Mouse (Mus musculus) spleen, adult 12 weeks (tissue): ENCODE data around the gene Krtap24-1.

Experiments used
- DNase-seq: peaks from one replicate; pipeline ENCODE4 v3.0.0; 2022; ENCODE audit warnings: low spot score

Krtap24-1 gene

DNA sequence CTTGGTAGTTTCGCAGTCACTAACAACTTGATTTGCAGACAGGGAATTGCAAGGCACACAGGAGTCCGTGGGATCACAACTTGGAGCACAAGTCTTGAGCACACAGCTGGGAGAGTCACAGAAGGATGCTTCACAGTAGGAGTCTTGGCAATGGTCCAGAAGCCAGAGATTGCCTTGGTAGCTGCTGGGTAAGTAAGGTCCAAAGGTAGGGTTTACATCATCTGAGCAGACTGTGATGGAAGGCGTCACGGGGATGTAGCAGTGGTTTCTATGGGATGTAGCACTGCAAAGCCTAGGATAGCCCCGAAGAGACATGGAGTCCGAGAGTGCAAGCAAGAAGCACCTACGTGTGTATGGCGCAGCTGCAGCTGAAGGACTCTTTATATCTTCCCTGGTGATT lies at the start of gene Krtap24-1:
Krtap24-1 (minus strand) TSS at position 358 of the 400 bp plus-strand sequence.
- DNase-seq = no peak

GRCm38 (mm10) chr16:88657426-88657825 lies 45.3 kb upstream of the Krtap24-1 start:
- DNase-seq = no peak

DNA sequence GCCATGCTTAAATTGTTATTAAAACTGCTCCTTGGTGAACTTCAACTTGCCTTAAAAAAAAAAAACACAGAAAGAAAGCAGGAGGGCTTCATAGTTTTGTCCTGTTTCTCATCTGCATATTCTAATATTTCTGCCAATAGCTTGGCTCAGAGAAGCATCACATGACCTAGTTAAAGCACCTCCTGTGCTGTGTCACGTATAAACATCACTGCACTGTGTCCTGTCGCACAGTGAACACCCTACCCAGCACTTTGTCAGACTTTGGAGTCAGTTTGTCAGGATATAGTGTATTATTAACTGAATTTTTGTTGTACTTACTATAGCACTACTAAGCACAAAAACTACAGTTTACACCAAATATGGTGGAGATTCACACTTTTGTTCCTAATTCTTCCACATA lies 39.9 kb upstream of the Krtap24-1 start:
- no peak for DNase-seq

GRCm38 (mm10) chr16:88651082-88651481 lies 39.0 kb upstream of the Krtap24-1 start:
- DNase-seq = no peak

- no peak for DNase-seq
These were observed 35.3 kb upstream of the Krtap24-1 start, which contains the start of gene Krtap26-1 for GRCm38 (mm10) chr16:88647358-88647846. Krtap26-1 (minus strand) TSS chr16:88647796.

DNA sequence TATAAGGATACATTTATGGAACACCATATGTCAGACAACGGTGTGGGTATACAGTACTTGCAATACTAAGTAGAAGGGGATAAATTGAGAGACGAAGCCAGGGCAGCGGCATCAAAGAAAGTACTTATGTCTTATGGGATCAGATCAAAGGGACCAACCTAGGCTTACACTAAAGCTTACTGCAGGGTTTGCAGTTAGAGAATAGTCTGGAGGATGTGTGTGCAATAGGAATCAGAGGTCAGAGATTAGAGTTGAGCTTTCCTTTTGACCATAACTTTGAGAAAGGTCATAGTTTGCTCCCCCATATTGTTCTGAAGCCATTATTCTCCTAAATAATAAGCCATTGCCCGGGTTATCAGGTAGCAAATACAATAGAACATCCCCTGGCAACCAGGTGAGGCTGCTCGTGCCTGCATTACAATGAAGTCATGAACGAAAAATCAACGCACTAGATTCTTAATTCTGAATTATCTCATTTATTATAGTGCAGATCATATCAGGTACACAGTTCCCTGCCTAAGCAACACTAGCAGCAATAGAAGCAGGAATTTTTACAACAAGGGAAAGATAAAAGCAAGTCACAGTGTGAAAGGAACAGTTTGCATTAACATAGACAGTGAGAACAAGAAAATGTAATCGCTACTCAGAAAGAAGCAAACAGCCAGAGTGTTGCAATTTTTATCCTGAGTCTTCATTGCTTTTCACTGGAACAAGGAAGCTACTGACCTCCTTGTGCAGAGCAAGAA lies 34.5 kb upstream of the Krtap24-1 start:
- no peak for DNase-seq

- no peak for DNase-seq
These were observed 28.0 kb upstream of the Krtap24-1 start for GRCm38 (mm10) chr16:88640053-88640452.

- DNase-seq = no peak
These were observed 23.1 kb upstream of the Krtap24-1 start for GRCm38 (mm10) chr16:88635142-88635541.

GRCm38 (mm10) chr16:88631474-88631873 lies 19.4 kb upstream of the Krtap24-1 start:
- DNase-seq = no peak

- DNase-seq = no peak
These were observed 15.5 kb upstream of the Krtap24-1 start, which contains the start of gene 2310079G19Rik for GRCm38 (mm10) chr16:88627566-88627965. 2310079G19Rik (minus strand) TSS chr16:88627666.

GRCm38 (mm10) chr16:88612712-88613111 lies 633 bp upstream of the Krtap24-1 start:
- no peak for DNase-seq

GRCm38 (mm10) chr16:88604570-88604969 lies 7.5 kb downstream of the Krtap24-1 start:
- DNase-seq = no peak

GRCm38 (mm10) chr16:88602464-88602863 lies 9.6 kb downstream of the Krtap24-1 start:
- no peak for DNase-seq

DNA sequence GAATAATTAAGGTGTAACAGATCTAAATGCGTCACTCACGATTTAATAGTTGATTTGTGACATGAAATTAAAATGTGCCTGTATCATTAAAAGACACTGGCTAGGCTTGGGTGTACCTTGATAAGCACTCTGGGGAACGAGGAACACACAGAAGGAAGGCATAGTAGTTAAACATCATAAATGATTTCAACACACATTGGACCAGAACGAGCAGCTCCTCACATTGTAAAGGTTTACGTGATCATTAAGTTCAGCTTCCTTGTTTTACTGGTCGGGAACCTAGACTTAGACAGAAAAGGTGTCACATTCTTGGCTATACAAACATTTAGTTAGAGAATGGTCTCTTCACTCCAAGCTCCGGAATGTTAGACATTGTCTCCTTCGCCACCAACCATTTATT lies 11.8 kb downstream of the Krtap24-1 start:
- DNase-seq = no peak

DNA sequence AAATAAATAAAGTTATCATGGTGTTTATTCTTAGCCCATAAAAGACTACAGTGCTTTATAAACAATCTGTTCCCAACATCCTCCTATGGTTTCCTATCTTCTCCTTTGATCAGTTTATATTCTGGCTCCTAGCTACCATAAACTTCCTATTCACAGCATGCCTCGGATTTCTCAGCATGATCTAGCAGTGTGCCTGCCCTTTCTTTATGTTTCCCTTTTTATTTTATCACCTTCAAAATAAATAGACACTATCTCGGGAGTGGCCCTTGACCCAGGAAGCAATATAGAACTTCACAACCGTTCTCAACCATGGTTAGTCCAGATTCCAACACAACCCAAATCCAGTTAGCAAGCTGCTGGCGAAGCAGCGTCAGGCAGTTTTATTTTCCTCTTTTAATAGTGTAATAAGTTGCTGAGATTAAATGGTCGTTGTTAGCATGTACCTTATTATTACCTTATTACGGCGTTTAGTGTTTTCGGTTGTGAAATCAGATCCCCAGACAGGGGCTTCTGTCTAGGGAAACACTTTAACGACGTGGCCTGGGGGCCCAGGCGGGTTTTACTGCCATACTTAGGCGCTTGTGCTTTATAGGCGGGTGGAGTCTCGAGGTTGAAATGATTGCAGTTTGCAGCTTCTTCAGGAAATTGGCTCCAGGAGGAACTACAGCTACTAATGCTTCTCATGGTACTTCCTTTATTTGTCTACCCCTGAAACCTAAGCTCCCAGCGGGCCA lies 12.4 kb downstream of the Krtap24-1 start:
- DNase-seq = no peak

DNA sequence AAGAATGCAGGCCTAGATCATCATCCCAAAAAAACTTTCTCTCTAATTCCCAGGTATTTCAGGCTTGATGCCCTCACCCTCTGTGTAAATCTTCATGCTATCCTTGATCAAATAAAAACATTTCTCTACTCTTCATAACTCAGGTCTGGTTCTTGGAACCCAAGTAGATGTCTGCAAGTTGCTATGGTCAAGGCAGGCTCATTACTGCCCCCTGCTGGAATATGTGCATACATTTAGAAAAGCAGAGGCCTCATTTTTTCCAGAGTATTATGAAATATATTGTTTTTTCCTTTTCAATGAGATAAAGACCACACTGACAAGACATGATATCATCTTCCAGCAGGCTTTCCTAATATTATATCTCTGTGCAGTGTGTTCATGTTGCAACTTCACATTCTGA lies 19.3 kb downstream of the Krtap24-1 start:
- no peak for DNase-seq

DNA sequence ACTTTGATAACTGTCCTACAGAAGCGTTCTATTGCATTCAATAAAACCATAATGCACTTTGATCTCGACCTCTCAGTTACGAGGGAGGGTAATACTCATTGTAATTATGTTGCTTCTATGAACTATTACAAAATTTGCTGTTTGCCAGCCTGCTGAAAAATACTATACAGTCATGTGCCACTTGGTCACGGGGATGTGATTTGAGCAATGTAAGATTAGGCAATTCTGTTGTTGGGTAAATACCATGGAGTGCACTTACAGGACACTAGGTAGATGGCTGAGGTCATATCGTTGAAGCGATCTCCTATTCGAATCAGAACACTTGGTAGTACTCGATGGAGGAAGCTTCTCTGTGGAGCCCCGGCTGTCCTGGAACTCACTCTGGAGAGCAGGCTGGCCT lies 28.7 kb downstream of the Krtap24-1 start:
- no peak for DNase-seq

- no peak for DNase-seq
These were observed 36.0 kb downstream of the Krtap24-1 start for GRCm38 (mm10) chr16:88575885-88576679.

GRCm38 (mm10) chr16:88572904-88573404 lies 39.1 kb downstream of the Krtap24-1 start:
- no peak for DNase-seq

GRCm38 (mm10) chr16:88570136-88570535 lies 41.9 kb downstream of the Krtap24-1 start:
- DNase-seq = no peak

DNA sequence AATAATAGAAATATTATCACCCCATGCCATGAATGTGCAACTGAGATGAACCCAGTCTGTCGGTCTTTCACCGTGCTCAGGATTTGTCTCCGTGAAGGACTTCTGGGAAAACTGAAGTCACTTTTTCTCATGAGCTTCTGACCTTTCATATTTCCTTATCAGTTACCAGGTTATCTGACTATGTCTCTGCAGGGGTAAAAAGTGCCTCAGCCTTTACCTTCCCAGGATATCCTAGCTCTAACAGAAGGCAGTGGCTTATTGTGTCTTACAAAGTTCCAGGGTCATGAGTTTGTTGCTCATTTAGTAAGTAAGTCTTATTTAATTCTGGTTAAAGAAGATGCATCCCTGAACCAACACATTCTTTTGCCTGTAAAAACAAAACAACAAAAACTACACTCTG lies 42.3 kb downstream of the Krtap24-1 start:
- DNase-seq = no peak

DNA sequence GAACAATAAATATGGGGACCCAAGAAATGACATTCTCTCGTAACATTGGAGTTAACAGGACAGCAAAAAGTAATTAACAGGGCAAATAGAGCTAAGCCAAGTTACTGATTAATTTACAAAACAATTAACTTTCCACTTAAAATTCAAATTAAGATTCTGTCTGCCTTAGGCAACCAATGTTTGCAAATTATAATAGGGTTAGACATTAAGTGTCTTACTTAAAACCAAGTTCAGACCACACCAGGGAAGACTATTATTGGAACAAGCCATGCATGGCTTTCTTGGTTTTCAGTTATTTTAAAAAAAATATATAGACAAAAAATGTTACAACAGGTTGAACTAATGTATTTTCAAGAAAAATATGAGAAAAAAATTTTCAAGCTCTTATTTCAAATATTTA lies 43.0 kb downstream of the Krtap24-1 start:
- no peak for DNase-seq
